Mouse (Mus musculus) lung, adult 2 months (tissue): ENCODE results near the gene Bmp3.

Experiments used
- CTCF ChIP-seq: fragments of 200-500 bp; IDR thresholded peaks from 2 replicates; pipeline ENCODE4 v1.5.1; 2011; ENCODE audit warnings: mild to moderate bottlenecking, low read length, control low read depth; ENCODE audit not compliant: insufficient read depth
- POLR2A ChIP-seq: fragments of 200-500 bp; IDR thresholded peaks from 2 replicates; pipeline ENCODE4 v1.6.1; 2011; ENCODE audit warnings: low read depth, mild to moderate bottlenecking, control low read depth, low read length, borderline replicate concordance; ENCODE audit errors: extremely low read depth

DNA sequence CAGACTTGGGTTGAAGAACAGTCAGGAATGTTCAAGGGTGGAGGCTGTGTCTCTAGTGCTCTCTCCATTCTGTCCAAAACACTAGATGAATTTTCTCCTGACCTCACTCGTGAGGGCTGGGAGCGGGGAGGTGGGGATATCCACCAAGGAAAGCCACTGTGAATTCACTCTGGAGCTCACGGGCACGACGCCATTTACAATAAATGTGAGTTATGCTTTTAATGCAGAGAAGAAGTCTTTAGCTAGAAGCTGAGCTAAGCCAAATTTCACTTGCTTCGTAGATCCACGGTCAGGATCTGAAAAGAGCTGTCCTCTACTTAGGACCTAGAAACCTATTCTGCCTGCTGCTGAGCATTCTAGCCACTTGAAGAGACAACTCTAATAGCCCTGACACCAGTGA, 2.1 kb downstream of the Bmp3 start:
- TF ChIP-seq CTCF (no peak), POLR2A (no peak)
